Mouse (Mus musculus) heart, postnatal 0 days (tissue): ENCODE results near the gene Ift52. TPM values are rescaled to one million over a fixed set of nuclear protein-coding genes. Genes with fewer than 3 reads are reported as not detected.

Experiments
- ATAC-seq: fragments of 200-750 bp; cut with Nextera tagmentation; 2 replicates; pipeline ENCODE4 v1.8.0; 2017; ENCODE audit warnings: low read depth, moderate number of reproducible peaks, moderate library complexity; ENCODE audit not compliant: insufficient read depth
- DNase-seq: peaks from one replicate; pipeline ENCODE4 v3.0.0-alpha.2; 2016; ENCODE audit warnings: low spot score
- H3K27ac ChIP-seq: fragments of 300-500 bp; sonication (generic); 2 replicates; pipeline ENCODE4 v1.5.1; 2014; ENCODE audit warnings: low read depth, mild to moderate bottlenecking
- H3K27me3 ChIP-seq: fragments of 300-500 bp; sonication (generic); 2 replicates; pipeline ENCODE4 v1.6.1; 2014; ENCODE audit warnings: low read length, mixed read lengths; ENCODE audit not compliant: control insufficient read depth, insufficient read depth
- H3K36me3 ChIP-seq: fragments of 300-500 bp; sonication (generic); replicated peaks from 2 replicates; pipeline ENCODE4 v1.6.1; 2014; ENCODE audit warnings: low read length, mixed read lengths; ENCODE audit not compliant: control insufficient read depth, insufficient read depth
- H3K4me1 ChIP-seq: fragments of 300-500 bp; sonication (generic); 2 replicates; pipeline ENCODE4 v1.6.1; 2014; ENCODE audit warnings: antibody characterized with exemption; ENCODE audit not compliant: control insufficient read depth, insufficient read depth
- H3K4me2 ChIP-seq: fragments of 300-500 bp; sonication (generic); 2 replicates; pipeline ENCODE4 v1.6.1; 2014; ENCODE audit warnings: low read depth, mild to moderate bottlenecking, low read length, moderate library complexity
- H3K4me3 ChIP-seq: fragments of 300-500 bp; sonication (generic); 2 replicates; pipeline ENCODE4 v1.5.1; 2014; ENCODE audit warnings: low read depth, low read length
- H3K9ac ChIP-seq: fragments of 300-500 bp; sonication (generic); replicated peaks from 2 replicates; pipeline ENCODE4 v1.6.1; 2014; ENCODE audit warnings: low read depth, low read length, mixed read lengths
- H3K9me3 ChIP-seq: fragments of 300-500 bp; sonication (generic); replicated peaks from 2 replicates; pipeline ENCODE4 v1.6.1; 2016; ENCODE audit warnings: low read length; ENCODE audit not compliant: control insufficient read depth
- CTCF ChIP-seq: IDR thresholded peaks from 2 replicates; pipeline ENCODE4 v1.5.1; 2016; ENCODE audit warnings: antibody characterized with exemption, control low read depth, low read depth
- EP300 ChIP-seq: IDR thresholded peaks from 2 replicates; pipeline ENCODE4 v1.6.1; 2016; ENCODE audit warnings: antibody characterized with exemption, low read depth
- WGBS: fragments of 180-500 bp; shearing (Covaris S2); extraction: QIAGEN DNeasy Blood & Tissue Kit; methylation state at CpG from one replicate; pipeline ENCODE4 v1.1.7; 2014; 5-methylcytosine and 5-hydroxymethylcytosine counted together
- polyA plus RNA-seq: library from polyadenylated mRNA; unstranded; fragments of >200 nt; fragmentation: Nextera tagmentation; extraction: Ambion mirVana; gene quantifications from 2 replicates; pipeline ENCODE4 v1.2.1, GENCODE M21; 2015
- total RNA-seq: library from RNA; depleted of rRNA; stranded (reverse); fragments of >200 nt; gene quantifications from 2 replicates; pipeline ENCODE4 v1.2.3, GENCODE M21; 2014; ENCODE audit warnings: low replicate concordance

Ift52 gene
- total and polyA plus RNA-seq, 2 experiments from 2014 or later, result 18.5 to 31.3 TPM

DNA sequence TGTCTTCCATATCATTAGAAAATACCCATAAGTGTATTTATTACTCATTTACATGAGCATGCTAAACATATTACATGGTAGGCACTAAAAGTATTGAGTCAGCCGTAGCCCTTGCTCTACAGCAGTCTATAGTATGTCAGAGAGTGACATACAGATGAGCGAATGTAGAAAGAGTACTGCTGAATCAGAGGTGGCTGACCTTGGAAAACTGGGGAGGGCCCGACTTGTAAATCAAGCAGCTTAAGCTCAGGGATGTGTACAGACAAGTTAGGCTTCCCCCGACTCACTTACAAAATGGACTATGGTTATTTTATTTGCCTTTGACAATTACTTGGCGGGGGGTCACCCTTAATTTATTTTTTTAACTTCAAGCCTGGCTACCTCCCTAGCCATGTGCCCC, 14.1 kb downstream of the Ift52 start:
- no peaks in the 10 kb centered on the region for H3K4me1 ChIP-seq
- H3K9ac ChIP-seq, result no peak overlapping the region
- no peaks in the 10 kb centered on the region for H3K27me3 ChIP-seq
- H3K36me3 ChIP-seq, result peaks cover 96% of the 10 kb centered on the region
- ATAC-seq (no peak), DNase-seq (no peak)
- H3K4me3 ChIP-seq, result no peak overlapping the region
- no peak overlapping the region for H3K4me2 ChIP-seq
- H3K9me3 ChIP-seq, result no peaks in the 10 kb centered on the region
- H3K27ac ChIP-seq, result no peak overlapping the region
- WGBS, result 86% methylated on average over 5 of the region's 5 CpGs
- TF ChIP-seq EP300 (no peak), CTCF (no peak)

DNA sequence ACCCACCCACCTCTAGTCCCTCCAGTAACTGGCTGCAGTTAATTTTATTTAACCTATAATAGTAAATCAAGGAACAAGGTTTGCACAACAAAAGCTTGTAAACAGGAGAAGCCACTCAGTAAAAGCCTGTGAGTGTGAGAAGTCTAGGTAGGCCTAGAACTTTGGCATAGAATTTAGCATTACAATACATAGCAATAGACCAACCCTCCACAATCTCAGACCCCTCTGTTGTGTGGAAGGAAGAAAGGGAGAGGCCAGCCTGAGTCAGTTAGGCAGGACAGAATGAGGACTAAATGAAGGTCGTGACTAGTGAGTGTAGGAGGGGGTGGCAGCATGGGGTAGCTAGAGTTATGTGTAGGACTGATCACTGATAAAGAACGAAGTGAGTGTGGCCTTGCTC, 14.6 kb downstream of the Ift52 start:
- Histone ChIP-seq H3K27me3 (no peaks in the 10 kb centered on the region), H3K4me2 (no peak overlapping the region), H3K27ac (no peak overlapping the region), H3K9ac (no peak overlapping the region), H3K4me1 (peaks cover 3% of the 10 kb centered on the region; the same call in 1 of the 2 replicates), H3K4me3 (no peak overlapping the region), H3K9me3 (no peaks in the 10 kb centered on the region), H3K36me3 (peaks cover 95% of the 10 kb centered on the region)
- DNase-seq (no peak), ATAC-seq (no peak)
- TF ChIP-seq CTCF (no peak), EP300 (no peak)
- WGBS, result 74% methylated on average over 2 of the region's 2 CpGs

DNA sequence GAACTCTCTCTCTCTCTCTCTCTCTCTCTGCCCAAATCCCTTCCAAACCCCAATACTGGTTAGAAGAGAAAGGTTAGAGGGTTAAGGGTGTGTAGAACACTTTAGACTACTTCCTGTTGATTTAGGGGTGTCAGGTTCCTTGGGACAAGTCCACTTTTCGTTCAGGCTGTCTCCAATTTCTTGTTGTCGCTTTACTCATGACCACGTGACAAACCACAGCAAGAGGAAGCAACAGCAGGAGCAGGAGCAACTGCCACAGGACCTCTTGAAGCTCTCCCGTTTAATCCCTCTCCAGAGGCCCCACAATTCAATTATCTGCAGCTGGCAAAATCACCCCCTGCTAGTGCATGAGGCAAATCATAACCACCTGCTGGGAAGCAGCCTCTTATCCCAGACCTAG, 15.5 kb downstream of the Ift52 start:
- H3K4me3 ChIP-seq, result no peak overlapping the region
- H3K4me2 ChIP-seq, result no peak overlapping the region
- no peaks in the 10 kb centered on the region for H3K9me3 ChIP-seq
- TF ChIP-seq CTCF, result no peak
- no peak for TF ChIP-seq EP300
- ATAC-seq (no peak), DNase-seq (no peak)
- H3K9ac ChIP-seq, result no peak overlapping the region
- peaks cover 7% of the 10 kb centered on the region; the same call in 1 of the 2 replicates for H3K4me1 ChIP-seq
- WGBS, result 53% methylated on average over 4 of the region's 4 CpGs
- no peaks in the 10 kb centered on the region for H3K27me3 ChIP-seq
- peaks cover 95% of the 10 kb centered on the region for H3K36me3 ChIP-seq
- no peak overlapping the region for H3K27ac ChIP-seq

DNA sequence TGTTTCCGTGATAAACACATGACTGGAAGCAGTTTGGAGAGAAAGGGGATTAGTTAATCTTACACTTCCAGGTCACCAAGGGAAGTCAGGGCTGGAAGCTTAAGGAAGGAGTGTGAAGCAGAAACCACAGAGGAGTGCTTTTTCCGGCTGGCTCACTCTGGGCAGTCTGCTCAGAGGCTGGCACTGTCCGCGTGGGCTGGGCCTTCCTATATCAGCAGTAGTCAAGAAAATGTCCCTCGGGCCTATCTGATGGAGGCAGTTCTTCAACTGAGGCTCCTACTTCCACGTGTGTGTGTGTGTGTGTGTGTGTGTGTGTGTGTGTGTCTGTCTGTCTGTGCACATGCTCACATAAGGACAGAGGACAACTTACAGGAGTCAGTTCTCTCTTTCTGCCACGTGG, 22.8 kb downstream of the Ift52 start:
- Histone ChIP-seq H3K4me2 (no peak overlapping the region), H3K9me3 (no peaks in the 10 kb centered on the region), H3K27ac (no peak overlapping the region), H3K27me3 (no peaks in the 10 kb centered on the region), H3K4me1 (peaks cover 7% of the 10 kb centered on the region; the same call in 1 of the 2 replicates), H3K9ac (no peak overlapping the region), H3K36me3 (peaks cover 81% of the 10 kb centered on the region), H3K4me3 (no peak overlapping the region)
- 82% methylated on average over 7 of the region's 7 CpGs for WGBS
- no peak for TF ChIP-seq CTCF
- TF ChIP-seq EP300, result no peak
- ATAC-seq, result no peak
- DNase-seq, result no peak

DNA sequence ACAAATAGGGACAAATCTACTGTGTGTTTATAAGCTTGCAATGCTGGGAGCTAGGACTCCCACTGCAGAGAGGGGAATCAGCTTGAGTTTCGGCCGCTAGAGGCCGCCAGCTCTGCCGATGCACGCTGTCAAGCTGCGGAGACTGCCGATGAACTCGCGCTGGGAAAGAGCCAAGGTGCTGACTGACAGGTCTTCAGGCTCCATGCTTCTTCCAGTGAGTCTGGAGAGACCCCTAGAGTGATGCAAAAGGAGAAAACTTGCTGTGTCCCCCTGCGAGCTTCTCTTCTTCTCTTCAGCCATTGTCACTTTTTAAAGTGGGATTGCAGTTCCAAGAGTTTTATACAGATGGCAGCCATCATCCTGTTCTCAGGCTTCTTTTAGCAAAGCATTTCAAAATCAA, 31.0 kb downstream of the Ift52 start:
- TF ChIP-seq EP300, result no peak
- TF ChIP-seq CTCF, result peak; percentile 82
- Histone ChIP-seq H3K9ac (no peak overlapping the region), H3K4me2 (peak overlapping the region; percentile 52), H3K27ac (no peak overlapping the region), H3K9me3 (no peaks in the 10 kb centered on the region), H3K36me3 (peaks cover 39% of the 10 kb centered on the region), H3K27me3 (no peaks in the 10 kb centered on the region), H3K4me3 (peak overlapping the region; percentile 22; the same call in 1 of the 2 replicates), H3K4me1 (no peaks in the 10 kb centered on the region)
- WGBS, result under 1% methylated on average over 10 of the region's 10 CpGs
- ATAC-seq (peak; percentile 77), DNase-seq (peak; percentile 54)

DNA sequence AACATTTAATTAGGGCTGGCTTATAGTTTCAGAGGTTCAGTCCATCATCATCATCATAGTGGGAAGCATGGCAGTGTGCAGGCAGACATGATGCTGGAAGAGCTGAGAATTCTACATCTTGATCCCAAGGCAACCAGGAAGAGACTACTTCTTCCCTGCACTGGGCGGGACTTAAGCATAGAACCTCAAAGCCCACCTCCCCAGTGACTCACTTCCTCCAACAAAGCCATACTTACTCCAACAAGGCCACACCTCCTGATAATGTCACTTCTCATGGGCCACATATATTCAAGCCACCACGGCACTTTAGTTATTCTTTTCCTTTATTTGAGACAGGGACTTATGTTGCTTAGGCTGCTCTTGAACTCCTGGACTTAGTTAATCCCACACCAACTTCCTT, 32.0 kb downstream of the Ift52 start:
- TF ChIP-seq EP300, result no peak
- no peaks in the 10 kb centered on the region for H3K27me3 ChIP-seq
- H3K36me3 ChIP-seq, result peaks cover 29% of the 10 kb centered on the region
- ATAC-seq (no peak), DNase-seq (no peak)
- H3K27ac ChIP-seq, result no peak overlapping the region
- no peak overlapping the region for H3K4me2 ChIP-seq
- H3K9me3 ChIP-seq, result no peaks in the 10 kb centered on the region
- H3K9ac ChIP-seq, result no peak overlapping the region
- H3K4me3 ChIP-seq, result no peak overlapping the region
- 0 out of 2 replicates have a peak, but pooled peaks cover 4% of the 10 kb centered on the region for H3K4me1 ChIP-seq
- 86% methylated on average over 2 of the region's 2 CpGs for WGBS
